Mouse (Mus musculus) ovary, adult 18-20 months (tissue): ENCODE measurements around the gene A530032D15Rik.
"Not testable (repeated sequence)": the region's sequence is repeated elsewhere in the genome, so short reads cannot be mapped to it uniquely, and the experiment has no call there.

ENCODE experiments used
- DNase-seq: peaks from one replicate; pipeline ENCODE4 v3.0.0; 2022; ENCODE audit warnings: low spot score, mixed read lengths

A530032D15Rik gene

DNA sequence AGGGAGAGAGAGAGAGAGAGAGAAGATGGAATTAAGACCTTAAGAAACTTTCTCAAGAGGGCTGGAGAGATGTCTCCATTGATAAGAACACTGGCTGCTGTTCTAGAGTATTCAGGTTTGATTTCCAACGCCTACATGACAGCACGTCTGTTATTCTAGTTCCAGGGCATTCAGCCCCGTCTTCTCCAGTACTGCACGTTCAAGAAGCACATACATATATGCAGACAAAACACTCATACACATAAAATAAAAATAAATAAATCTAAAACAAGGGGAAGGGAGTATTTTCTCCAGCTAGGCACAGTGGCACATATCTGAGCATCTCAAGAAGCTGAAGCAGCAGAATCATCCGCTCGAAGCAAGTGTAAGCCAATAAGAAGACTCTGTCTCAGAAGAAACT lies 73.9 kb downstream of the A530032D15Rik start:
- DNase-seq, result not testable (repeated sequence)

DNA sequence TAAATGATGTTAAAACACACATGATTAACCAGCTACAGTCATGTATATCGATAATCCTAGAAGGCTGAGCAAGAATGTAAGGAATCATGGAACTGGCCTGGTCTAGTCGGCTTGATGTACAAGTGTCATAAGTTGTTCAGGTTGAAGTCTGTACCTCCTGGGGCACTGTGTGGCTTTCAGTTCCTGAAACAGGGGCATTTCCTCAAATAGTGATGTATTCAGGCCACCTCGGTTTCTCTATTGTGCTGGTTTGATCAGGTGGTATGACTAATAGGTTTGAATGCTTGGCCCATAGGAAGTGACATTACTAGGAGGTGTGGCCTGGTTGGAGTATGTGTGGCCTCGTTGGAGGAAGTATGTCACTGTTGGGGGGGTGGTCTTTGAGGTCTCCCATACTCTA lies 75.3 kb downstream of the A530032D15Rik start:
- not testable (repeated sequence) for DNase-seq

DNA sequence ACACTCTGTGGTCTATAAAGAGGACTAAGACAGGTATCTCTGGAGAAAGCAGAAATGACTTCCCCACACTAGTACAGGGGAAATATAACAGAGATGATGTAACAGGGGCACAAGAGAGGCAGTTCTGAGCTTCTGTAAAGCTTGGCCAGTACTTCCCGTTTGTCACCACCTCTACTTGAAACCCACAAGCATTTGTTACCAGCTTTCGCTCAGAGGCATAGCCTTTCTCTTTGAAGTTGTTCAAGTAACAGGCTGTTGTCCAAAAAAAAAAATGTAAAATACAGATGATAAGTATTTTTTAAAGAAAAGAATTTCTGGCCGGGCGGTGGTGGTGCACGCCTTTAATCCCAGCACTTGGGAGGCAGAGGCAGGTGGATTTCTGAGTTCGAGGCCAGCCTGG lies 76.0 kb downstream of the A530032D15Rik start:
- DNase-seq, result not testable (repeated sequence)
